Mouse (Mus musculus) hindlimb bud, embryonic 11.5 days (tissue): ENCODE results near the gene Rtl6.
A peak's percentile ranks its signal among the peaks of the same experiment; 100 is the strongest.

ENCODE experiments used
- DNase-seq: peaks from one replicate; pipeline ENCODE4 v3.0.0-alpha.2; 2012; ENCODE audit warnings: low read depth, low spot score; ENCODE audit errors: extremely low spot score

Gene Rtl6

DNA sequence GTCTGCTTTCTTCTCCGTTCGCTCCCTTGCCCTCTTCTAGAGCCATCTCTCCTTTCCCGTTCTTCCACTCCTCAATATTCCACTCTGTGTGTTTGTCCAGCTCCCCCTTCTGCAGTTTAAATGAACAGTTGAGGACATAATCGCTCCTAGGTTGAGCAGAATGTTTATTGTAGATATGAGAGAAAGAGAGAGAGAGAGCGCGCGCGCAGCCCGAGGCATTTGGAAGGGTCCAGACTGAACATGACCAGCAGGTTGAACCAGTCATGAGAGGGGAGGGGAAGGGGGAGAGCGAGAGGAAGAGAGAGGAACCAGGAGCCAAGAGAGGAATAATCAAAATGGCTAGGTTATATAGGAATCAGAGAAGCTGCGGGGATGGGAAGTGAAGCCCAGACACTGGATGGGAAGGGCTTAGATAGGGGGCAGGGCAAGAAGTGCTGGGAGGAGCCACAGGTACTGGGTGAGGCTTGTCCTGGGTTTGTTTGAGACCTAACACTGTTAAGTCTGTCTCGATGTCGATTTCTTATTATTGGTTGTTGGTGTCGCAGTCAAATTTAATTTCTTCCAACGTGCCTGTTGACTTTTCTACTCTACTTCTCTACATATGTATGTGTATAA is 18.5 kb downstream of the Rtl6 start:
- DNase-seq: no peak

- DNase-seq: no peak
Observed at GRCm38 (mm10) chr15:84537117-84537516, 20.5 kb downstream of the Rtl6 start.

DNA sequence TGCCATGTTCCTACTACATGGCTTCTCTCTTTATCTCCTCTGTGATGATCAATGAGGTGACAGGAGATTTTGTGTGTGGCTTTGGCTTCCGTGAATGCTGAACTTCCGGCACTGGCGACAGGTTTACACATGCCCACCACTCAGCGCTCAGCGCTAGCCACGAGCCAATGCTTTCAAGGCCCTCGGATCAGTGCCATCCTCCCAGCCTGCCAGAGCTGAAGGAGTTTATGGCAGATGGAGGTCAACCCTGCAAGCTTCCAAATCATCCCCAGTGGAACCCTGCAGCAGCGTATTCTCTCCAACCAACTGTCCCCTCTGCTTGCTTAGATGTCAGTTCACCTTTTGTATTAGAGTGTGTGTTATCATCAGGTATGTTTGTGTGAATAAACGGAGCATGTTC is 21.0 kb downstream of the Rtl6 start:
- no peak for DNase-seq

- no peak for DNase-seq
Observed at GRCm38 (mm10) chr15:84535953-84536352, 21.7 kb downstream of the Rtl6 start.

DNA sequence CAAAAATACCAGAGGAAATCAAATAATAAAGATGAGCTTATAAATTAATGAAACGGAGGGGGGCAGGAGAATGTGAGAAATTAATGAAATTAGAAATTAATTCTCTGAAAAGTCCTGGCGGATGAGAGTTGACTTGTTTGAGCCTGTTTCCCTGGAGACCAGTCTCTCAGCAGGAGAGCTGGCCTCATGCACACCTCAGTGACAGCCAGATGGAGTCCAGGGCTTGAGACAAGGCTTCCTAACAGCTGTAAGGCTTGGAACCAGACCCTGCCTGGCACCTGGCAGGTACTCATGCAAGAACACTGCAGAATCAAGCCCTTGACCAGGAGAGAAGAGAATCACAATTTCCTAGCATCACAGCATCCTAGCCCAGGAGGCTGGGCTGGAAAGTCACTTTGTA is 25.4 kb downstream of the Rtl6 start:
- DNase-seq: peak; percentile 20

DNA sequence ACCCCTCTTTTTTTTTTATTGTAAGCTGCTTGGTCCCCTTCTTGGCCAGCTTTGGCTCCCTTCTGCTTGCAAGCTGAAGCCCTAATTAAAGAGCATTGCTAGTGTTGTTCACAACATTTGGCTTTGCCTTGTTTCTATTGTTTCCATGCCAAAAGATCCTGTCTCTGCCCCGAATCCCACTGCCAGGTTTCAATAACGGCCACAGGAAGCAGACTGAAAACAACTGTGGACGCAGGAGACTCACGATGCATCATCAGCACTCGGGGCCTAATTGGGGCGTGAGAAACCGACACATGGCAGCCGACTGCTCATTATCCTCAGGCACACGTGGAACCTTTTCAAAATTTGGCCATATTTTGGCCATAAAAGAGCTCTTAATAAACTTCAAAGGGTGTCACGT is 26.1 kb downstream of the Rtl6 start:
- peak; percentile 5 for DNase-seq

DNA sequence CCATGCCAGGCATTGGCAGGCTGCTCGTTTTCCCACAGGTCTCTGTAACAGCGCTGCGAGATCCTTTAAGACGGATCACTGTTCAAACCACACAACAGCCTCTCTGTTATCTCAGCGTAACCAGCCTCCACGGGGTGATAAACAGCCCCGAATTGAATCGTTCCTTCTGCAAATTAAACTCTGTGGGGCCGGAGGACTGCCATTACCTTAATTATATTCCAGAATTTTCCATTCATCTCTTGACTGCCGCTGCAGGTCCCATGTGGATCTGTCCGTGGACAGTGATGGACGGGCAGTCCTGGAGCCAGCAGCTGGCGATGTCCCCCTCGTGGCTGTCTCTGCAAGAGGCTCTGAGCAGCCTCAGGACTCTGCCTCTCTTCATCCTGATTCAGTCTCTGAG is 30.7 kb downstream of the Rtl6 start:
- no peak for DNase-seq

DNA sequence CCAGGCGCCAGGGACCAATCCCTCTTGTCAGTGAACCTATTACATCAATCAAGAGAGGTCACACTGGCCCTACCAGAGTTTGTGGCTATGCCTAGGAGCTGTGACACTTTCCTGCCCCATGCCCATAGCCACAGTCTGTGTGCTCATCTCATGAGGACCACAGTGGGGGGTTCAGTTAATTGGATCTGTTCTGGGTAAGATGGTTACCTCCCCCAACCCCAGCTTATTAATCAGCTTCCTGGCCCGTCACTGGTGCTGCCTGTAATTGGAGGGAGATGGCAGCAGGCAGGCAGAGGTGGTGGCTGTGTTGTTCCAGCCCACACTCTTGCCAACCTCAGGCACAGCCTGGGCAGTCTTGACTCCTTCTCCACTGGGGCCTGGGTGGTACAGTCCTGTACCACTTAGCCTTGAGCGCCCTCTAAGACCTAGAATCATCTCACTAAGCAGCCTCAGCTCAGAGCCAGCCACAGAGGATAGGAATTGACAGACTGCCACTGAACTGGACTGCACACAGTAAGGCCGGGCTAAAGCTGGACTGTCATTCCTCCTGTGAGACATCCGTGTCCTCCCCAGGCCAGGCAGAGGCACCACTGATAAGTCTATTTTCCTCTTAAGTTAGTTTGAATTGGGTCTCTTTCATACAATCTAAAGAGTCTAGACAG is 32.3 kb downstream of the Rtl6 start:
- DNase-seq: no peak

- no peak for DNase-seq
Observed at GRCm38 (mm10) chr15:84522953-84523689, 34.5 kb downstream of the Rtl6 start.

GRCm38 (mm10) chr15:84521486-84521885 is 36.1 kb downstream of the Rtl6 start:
- DNase-seq: no peak

- no peak for DNase-seq
Observed at GRCm38 (mm10) chr15:84518540-84518939, 39.1 kb downstream of the Rtl6 start.

DNA sequence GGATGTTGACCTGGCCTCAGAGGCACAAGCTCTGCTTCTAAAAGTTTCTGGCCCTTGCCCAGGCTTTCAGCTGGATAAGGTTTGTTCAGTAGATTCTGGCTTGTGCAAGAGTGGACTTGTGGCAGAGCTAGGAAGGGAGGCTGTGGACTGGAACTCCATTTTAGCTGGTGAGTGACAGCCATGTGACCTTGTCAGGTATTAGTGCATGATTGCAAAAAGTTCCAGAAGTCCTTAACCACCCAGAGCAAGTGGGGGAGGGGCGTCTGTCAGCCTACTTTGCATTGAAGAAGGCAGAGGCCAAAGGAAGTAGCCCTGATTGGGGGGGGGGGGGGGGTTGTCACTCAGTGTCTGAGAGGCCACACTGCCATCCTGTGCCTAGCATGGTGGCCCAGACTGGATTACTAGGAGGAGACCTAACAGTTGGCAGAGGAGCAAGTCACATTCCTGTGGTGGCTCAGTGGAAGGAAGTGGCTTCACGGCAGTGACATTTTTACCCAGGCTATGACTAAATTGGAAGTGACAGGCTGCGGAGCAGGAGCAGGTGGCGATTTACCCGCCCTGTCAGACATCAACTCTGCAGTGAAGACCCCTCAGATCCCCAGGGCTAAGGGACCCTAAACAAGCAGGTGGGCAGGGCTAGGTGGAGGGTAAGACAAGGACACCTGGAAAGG is 44.9 kb downstream of the Rtl6 start:
- no peak for DNase-seq

DNA sequence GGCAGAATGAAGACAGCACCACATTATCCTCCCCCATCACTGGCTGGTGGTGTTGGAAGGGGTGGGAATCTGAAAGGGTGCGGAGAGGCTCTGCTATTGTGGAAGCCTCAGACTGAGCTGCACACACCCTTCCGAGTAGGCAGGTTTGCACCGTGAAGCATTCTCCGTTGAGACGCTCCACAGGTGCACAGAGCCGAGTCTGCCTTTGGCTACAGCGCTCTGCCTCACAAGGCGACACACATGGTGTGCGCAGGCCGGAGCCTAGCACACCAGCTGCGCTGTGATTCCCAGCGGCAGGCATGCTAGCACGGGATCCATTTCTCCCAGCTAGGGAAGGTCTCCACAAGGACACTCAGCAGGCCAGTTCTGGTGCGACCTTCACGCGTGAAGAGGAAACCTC is 47.6 kb downstream of the Rtl6 start:
- no peak for DNase-seq

- DNase-seq: no peak
Observed at GRCm38 (mm10) chr15:84509161-84509560, 48.5 kb downstream of the Rtl6 start.

GRCm38 (mm10) chr15:84506026-84506425 is 51.6 kb downstream of the Rtl6 start:
- DNase-seq: no peak

- no peak for DNase-seq
Observed at GRCm38 (mm10) chr15:84504895-84505294, 52.7 kb downstream of the Rtl6 start.
